Mouse (Mus musculus) kidney, adult 18-20 months (tissue): ENCODE data around the gene Gng5.

Source experiments
- DNase-seq: peaks from one replicate; pipeline ENCODE4 v3.0.0; 2021

The Gng5 gene

DNA sequence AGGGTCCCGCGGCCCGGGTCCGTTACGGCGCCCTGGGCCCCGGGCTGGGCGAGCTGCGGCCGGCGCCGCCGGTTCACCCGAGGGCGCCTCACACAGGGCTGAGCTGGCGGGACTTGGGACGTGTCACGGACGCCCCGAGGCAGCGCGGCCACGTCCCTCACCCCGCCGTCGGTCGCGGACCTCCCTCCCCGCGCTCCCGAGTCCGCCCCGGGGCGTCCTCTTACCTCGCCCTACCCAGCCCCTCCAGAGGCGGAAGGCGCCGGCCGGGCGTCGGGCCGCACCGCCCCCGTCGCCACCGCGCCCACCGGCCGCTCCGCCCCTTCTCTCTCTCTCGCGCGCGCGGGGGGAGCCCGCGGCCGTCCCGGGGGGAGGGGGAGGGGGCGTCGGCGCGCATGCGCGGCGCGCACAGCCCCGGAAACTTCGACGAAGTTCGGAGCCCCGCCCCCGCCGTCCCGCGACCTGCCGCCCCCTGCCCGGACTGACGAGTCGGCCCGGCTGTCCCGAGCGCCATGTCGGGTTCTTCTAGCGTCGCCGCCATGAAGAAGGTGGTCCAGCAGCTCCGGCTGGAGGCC, at the start of gene Gng5, which contains the start of gene Spata1:
Gene Gng5 (plus strand): TSS at position 377 of the 572 bp plus-strand sequence.
Gene Spata1 (minus strand): TSS at position 323 of the 572 bp plus-strand sequence.
- peak; percentile 89 for DNase-seq

DNA sequence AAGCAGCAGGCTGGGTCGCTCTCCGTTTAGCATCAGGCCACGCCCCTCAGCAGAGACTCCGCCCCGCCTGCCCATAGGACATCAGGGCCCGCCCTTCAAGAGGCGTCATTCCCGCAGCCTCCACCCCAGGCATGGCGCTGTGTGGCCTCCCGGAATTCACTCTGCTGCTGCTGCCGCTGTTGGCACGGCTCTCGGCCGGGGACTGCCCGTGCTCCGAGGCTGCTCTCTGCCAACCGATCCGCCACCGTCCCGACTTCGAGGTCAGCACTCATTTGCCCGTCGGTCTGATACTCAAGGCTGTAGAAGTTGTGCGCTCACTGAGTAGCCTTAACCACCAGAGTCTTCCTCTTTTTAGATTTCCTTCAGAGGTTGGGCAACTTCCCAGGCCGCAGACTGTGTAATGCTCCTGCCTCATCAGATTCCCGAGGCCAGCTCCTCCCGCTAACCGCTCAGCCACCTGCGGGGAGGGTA, 49.2 kb upstream of the Gng5 start:
- DNase-seq, result peak; percentile 97

DNA sequence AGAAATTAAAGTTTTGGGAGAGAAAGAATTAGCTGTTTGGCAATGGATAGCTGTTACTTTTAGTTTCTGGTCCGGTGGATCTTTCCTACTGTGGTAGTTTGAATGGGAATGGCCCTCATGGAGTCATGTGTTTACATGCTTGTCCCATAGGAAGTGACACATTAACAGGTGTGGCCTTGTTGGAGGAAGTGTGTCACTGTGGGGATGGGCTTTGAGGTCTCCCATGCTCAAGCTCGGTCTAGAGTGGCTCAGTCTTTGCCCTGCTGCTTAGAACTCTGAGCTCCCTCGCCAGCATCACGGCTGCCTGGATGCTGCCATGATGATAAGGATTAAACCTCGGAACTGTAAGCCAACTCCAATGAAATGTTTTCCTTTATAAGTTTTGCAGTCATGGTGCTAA, 48.2 kb upstream of the Gng5 start:
- DNase-seq, result no peak

DNA sequence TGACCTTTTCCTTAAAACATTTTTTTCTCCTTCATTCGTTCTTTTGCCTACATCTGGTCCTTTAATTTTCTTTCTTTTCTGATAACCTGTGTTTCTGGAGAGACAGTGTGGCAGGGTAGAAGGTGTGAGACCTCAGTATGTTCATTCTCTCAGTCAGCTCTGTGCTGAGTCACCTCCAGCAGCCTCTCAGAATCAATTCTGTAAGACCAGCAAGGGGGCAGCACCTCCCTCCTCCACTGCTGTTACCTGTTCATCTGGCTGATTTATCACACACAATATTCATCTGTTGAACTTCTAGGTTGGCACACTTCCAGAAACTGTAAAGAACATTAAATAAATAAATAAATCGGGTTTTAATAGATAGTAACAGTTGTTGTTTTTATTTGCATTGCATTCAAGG, 36.7 kb upstream of the Gng5 start:
- no peak for DNase-seq

DNA sequence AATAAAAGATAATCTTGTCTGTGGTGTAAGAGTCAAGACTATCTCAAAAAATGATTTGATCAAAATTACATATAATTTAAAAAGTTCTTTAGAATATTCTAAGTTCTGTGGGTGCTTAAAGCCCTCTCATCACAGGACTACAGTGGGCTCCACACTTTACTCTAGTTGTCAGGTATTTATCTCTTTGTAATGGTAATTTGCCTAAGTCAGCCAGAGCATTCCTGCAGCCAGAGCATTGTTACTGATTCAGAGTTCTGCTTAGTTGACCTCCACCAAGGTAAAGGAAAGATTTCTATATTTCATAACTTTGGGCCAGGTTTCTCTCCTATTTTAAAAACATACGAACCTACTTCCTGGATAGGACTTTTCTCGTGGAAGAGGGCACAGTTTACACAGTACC, 30.4 kb upstream of the Gng5 start:
- no peak for DNase-seq

DNA sequence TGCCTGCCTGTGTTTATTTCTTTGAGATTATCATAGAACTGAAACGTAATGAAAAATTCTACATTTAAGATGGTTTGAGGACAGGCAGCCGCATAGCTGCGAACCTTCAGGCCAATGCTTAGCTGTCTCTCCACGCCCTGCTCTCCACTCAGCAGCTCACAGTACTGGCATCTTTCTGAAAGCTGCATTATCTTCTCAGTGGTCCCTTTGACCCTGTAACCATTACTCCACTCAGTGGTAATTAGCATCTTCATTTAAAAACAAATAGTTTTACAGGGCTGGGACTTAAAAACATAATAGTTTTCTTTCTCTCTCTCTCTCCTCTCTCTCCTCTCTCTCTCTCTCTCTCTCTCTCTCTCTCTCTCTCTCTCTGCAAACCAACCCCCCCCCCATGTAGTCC, 26.9 kb upstream of the Gng5 start:
- no peak for DNase-seq

DNA sequence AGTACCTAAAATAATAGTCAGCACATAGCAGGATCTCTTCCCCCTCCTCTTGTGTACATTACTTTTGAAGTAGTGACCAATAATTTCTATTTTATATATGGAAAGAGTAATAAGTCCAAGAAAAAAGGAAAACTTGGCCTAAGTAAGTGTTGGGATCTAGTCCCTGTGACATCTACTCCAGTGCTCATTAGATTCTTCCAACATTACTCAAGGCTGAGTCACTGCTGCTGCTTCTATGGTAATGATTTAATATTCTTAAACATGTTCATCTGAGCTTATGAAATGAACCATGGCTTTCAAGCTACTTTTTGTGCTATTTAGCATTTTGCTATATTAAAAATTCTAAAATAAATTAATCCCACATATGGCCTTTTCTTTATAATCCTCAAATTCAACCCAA, 25.9 kb upstream of the Gng5 start:
- DNase-seq, result no peak

DNA sequence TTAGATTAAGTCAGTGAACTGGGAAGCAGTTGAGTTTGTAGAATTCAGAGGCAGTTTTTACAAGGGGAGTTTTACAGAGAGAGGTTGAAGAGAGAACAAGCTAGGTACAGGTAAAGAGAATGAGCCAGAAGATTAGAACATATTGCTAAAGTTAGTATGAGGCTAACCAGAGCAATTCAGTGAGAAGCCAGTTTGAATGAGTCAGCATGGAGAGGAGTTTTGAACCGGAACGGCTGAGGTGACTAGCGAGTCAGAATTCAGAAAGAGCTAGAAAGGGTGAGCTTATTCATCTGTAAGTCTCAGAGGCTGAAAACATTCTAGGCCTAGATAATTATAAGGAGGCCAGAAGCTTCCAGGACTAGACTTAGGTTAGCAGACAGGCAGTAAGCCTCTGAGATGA, 25.2 kb upstream of the Gng5 start:
- DNase-seq, result peak; percentile 13

DNA sequence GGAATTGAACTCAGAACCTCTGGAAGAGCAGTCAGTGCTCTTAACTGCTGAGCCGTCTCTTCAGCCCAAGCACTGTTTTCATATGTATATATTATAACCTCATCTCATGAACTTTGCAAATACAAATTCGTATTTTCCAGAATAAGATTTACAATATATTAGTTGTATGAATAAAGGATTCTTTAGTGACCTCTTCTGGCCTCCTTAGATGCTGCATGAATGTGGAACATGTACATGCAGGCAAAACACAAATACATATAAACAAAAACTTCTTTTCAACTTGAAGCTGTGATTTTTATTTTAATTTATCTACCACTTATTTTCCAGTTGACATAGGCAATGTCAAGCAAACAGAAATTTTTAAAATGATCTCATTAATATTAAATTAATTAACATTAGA, 17.6 kb upstream of the Gng5 start:
- no peak for DNase-seq

DNA sequence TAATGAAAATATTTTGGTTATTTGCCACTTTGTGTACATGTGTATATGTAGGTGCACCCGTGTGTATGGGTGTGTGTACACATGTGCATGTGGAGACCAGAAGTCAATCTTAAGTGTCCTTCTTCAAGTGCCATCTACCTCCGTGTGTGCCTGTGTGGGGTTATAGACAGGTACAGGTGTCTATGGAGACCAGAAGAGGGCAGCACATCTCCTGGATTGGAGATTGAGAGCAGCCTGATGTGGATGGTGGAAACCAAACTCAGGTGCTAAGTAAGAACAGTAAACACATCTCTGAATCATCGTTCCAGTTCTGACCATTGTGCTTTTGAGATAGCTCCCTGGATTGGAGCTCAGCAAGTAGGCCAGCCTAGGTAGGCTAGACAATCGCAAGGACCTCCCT, 13.1 kb upstream of the Gng5 start:
- DNase-seq, result no peak

DNA sequence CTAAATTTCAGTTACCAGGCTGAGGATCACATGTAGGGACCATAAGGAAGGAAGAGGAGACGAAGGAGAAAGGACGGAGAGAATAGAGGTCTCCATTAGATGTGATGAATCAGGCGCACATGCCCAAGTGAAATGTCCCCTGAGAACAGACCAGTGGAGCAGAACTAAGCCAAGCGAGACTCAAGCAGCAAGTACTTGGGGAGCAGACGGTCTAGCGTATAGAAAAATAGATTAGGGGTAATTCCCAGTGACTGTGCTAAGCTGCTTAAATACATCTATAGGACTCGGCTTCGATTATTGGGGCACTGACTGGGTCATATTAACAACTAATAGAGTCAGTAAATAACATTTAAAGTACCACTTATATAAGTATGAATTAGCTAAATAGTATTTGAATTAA, 4.7 kb upstream of the Gng5 start:
- no peak for DNase-seq

DNA sequence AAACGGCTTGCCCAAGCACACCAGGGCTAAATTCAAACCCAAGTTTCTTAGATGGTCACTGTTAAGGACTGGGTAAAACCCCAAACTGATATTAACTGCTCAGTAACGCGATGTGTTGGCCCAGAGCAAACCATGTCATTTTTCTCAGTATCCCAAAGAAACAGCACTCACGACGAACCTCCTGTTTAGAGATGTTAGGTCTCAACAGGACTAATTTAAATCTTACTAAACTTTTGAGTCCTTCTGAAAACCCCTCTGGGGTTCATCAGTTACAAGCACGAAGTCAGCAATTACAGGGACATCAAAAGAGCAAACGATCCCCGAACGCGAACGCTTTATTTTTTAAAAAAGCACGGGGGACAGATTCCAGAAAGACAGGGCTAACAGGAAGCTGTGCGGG, 618 bp upstream of the Gng5 start:
- DNase-seq, result no peak

DNA sequence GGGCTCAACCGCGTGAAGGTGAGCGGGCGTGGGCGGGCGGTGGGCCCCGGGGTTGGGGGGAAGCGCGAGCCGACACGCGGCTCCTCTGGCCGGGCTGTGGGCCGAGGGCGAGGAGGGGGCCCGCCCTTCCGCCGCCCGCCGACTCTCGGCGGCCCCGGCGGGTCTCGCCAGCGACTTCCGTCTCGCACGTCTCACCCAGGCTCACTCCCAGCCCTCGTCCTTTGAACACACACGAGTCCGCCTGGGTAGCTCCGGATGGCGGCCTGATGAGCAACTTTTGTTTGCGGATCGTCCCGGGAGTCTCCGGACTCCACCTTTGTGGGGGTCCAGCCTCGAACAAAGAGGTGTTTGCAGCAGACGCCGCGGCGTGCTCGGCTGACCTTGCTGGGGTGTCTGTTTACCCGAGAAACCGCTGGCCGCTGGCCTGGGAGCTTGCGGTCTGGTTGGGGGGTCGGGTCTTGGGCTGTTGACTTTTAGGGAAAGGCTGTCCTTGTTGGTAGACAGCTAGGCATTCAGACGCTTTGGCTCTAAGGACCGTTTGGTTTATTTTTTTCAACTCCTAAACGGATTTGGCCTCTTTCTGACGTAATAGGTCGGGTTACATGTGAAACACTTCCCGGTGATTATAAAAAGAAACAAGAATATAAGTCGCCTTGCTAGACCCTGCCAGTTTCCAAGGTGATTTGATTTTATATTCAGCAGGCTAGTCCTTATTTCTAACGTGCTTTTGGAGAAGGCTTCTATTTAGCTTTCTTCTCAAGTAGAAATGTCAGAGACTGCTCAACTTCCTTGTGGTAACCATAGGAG, 599 bp downstream of the Gng5 start:
- DNase-seq, result no peak

DNA sequence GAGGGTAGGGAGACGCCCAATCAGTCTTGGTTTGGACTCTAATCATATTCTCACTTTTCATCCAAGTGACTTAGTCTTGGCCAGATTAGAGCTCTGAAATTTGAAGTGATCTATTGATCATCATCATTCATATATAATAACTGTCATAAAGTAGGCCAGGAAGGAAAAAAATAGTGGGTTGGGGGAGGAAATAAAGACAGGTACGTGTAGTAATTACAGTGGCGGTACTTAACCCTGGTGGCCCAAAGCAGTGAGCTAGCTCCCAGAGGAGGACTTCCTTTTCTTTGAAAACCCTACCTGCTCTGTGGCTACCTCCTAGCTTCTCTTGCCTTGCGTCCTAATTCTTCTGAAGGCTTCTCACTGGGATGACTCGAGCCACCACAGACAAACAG, 1.2 kb downstream of the Gng5 start:
- DNase-seq, result no peak

DNA sequence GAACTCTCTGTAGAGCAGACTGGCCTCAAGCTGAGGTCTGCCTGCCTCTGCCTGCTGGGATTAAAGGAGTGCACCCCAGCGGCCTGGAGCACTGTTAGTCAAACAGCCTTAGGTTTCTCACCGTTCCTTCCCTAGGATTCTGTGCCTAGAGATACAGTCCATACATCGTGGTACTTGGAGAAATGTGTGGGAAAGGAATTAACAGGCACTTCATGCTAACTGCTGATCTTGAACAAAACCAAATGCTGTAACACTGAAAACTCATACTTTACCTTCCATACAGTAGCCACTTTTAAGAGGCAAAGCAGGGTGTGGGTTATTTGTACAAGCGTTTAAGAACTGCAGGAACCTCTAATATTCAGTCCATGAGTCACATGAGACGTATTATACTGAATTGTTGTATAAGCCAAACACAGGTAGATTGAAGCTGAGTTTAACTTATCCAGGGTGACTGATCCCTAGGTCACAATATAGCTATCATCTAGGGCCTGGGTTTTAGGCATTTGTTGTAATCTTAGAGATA, 2.1 kb downstream of the Gng5 start:
- no peak for DNase-seq

DNA sequence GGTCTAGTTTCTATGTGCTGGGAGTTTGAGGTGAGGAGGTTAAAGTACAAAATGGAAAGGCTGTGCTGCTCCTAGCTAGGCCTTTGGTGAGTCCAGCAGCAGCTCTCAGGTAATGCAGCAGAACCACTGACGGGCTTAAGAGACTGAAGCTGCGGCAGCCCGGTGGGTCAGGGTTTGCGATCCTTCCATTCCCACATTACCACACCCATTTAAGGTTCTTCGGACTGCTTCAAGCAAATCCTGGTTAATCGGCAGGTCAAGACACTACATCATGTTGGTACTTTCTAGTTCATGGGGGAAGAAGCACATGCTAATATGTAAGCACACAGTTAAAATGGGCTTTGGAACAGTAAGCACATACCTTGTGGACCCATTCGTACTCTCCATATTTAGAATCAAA, 7.1 kb downstream of the Gng5 start:
- no peak for DNase-seq

DNA sequence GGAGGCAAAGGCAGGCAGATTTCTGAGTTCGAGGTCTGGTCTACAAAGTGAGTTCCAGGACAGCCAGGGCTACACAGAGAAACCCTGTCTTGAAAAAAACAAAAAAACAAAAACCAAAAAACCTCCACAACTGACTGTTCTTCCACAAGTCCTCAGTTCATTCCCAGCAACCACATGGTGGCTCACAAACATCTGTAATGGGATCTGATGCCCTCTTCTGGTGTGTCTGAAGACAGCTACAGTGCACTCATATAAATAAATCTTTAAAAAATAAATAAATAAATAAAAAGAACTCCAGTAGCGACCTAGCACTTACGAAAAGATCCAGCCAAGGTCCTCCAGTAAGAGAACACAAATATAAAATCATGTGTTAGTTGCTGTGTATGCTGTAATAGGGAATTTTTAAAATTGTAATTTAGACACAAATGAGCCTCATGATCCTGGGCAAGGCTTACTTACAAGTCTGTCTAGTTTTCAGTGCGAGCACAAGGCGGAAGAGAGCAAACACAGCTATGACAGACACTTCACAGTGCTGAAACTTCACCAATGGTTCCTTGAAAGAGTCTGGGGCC, 20.7 kb downstream of the Gng5 start:
- no peak for DNase-seq

DNA sequence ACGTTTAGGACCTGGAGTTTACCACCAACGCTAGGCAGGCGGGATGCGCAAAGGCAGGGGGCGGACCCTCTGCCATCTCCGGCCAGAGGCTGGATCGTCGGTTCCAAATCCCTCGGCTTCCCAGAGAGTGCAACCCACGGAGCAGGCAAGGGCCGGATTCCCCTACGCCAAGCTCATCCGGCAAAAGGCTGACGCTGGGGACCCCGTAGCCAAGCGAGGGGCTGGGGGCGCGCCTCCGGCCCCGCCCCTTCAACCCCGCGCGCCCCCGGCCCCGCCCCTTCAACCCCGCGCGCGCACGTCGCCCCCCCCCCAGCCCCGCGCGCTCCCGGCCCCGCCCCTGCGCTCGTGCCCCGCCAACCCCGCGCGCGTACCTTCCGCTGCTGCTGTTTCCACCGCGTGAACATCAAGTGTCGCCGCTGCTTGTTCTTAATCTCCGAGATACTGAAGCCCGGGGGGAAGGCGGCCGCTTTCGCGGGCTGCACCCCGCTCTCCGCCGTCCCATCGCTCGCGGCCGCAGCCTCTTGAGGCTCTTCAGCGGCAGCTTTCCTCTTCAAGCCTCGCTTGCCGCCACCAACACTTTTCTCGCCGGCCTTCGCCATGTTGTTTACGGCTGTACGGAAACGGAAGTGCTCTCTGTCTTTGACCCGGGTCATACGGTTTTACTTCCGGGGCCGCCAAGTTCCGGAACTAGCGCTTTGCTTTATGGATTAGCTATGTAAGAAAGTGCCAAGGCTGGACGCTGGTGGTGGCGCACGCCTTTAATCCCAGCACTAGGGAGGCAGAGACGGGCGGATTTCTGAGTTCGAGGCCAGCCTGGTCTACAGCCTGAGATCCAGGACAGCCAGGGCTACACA, 21.4 kb downstream of the Gng5 start, which contains the start of gene Rpf1:
Gene Rpf1 (minus strand): TSS at position 632 of the 854 bp plus-strand sequence.
- DNase-seq, result peak; percentile 92

DNA sequence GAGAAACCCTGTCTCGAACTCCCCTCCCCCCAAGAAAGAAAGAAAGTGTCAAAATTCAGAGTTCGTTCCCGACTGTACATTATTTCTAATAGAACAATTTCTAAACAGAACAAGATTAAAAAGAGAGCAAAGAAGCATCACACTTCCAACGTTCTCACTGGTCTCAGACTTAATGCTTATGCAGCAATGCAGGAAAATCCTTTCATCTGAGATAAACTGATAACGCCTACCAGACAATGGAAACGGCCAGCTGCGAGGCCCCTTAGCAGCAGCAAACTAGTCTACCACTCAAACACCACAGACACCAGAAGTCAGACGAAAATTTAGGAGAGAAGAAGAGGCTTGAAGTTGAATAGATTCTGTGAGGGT, 22.0 kb downstream of the Gng5 start:
- DNase-seq, result no peak

DNA sequence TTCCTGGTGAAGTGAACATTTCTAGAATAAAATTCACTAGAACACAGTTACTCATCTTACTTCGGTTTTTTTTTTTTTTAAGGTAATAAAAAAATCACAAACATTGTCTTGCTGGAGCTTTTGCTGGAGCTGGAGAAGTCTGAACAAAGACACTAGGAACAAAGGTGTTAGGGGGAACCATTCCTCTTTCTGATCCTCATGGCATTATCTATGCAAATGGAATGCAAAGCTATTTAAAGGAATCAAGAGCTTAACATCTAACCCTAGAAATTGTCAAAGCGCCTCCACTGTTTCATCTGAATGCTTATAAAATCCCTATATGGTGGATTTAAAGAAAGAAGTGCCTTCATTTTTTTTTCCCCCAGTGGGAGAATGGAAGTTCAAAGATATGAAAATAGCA, 28.7 kb downstream of the Gng5 start:
- no peak for DNase-seq

DNA sequence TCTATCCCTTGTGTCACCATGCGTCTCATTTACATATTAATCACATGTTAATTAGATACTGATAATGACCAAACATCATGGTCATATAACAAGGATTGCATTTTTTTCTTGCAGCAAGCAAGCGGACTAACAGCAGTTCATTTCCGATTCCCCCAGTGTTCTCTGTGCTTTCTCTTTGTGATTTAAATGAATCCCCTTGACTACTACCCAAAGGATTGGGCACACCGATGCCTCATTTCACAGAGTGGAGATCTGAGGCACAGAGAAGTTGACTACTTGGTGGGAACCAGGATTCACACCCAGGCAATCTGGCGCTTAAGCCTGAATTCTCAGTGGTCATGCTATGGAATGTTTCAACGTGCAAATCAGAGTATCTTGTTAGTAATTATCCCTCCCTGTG, 35.4 kb downstream of the Gng5 start:
- DNase-seq, result no peak

DNA sequence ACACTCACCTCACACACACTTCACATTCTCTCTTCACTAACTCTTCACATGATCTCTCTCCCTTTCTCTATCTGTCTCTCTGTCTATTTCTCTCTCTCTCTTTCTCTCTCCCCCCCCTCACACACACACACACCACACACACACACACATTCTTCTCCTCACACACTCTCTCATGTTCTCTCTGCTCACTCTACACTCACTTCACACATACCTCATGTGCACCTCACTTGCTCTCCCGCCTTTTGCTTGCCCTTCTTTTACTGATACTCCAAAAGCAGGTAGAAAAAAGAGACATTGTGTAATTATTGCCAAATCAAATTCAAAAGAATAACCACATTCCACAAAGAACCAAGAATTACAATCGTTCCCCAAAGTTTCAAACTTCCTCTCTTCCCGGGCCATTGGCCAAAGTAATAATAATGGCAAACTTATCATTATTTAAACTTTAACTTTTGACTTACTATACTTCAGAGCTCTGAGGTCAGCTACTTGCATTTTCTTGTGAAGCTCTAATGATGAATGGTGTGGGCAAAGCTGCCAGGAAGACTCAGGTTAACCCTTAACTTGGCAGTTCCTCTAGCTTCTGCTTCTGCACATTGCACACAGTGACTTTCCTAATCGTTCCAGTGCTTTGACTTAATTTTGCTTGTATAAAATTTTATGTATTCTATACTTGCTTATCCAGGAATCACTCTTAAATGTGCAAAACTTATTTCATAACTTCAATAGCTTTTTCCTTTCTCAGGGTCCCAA, 41.1 kb downstream of the Gng5 start:
- no peak for DNase-seq
